In genomic region chr3:144570047-144570815, GRCm38 (mm10) we compare ENCODE assay signal across 8 mouse cellular contexts. TPM values are rescaled to one million over a fixed set of nuclear protein-coding genes. Genes with fewer than 3 reads are reported as not detected.
A peak's percentile ranks its signal among the peaks of the same experiment; 100 is the strongest.
DNase-seq lines count a peak whose midpoint lies in the region; ATAC-seq lines count a peak whose summit lies in the region.

Gene Hs2st1 (minus strand): TSS chr3:144570181.
Gene Selenof (plus strand): TSS chr3:144570304.

- H3K27ac ChIP-seq in lung, embryonic 16.5 days (ENCODE audit: low read length): peak within 1 kb of the TSS; percentile 90

- H3K36me3 ChIP-seq in lung, embryonic 16.5 days (ENCODE audit: control insufficient read depth, insufficient read depth, low read length): no peaks in the 10 kb centered on the region

- peak within 1 kb of the TSS; percentile 89 for H3K4me3 ChIP-seq in lung, embryonic 16.5 days (ENCODE audit: low read length)

- DNase-seq in MEL-GATA-1-ER (ENCODE audit: extremely low read depth, low read depth): peak; percentile 100
- DNase-seq in cerebellum, adult 8-10 months: peak; percentile 96
- DNase-seq in forelimb bud, embryonic 11.5 days (ENCODE audit: low read depth, low spot score): peak; percentile 99
- DNase-seq in layer of hippocampus, adult 9-10 months (ENCODE audit: low spot score): peak; percentile 99
- peak; percentile 88 for DNase-seq in ovary, postnatal 10 days (ENCODE audit: low spot score)
- DNase-seq in thymus, postnatal 10 days (ENCODE audit: low spot score in 2 of 2): peak; percentile 94 to 98

- H3K4me1 ChIP-seq in lung, embryonic 16.5 days (replicated peaks; ENCODE audit: control insufficient read depth, insufficient read depth, low read length): peaks cover 39% of the 10 kb centered on the region

- peak within 1 kb of the TSS; percentile 97 for H3K4me2 ChIP-seq in lung, embryonic 16.5 days (ENCODE audit: low read depth, low read length)

- no peaks in the 10 kb centered on the region for H3K27me3 ChIP-seq in lung, embryonic 16.5 days (ENCODE audit: control insufficient read depth, insufficient read depth, low read depth, low read length)

- H3K9ac ChIP-seq in lung, embryonic 16.5 days (ENCODE audit: low read length): peak within 1 kb of the TSS; percentile 96

- ATAC-seq in hematopoietic stem cell, adult 5-6 weeks (replicated peaks in 1 of 2; ENCODE audit: insufficient read depth in 1 of 2, low FRiP score in 2 of 2, low TSS enrichment in 1 of 2, low read depth in 1 of 2, poor library complexity in 2 of 2, severe bottlenecking in 2 of 2): peak; percentile 97 to 98
- ATAC-seq in lung, embryonic 16.5 days (ENCODE audit: low read depth): peak; percentile 98

- under 1% methylated on average over 63 of the region's 69 CpGs for WGBS in lung, embryonic 16.5 days

- H3K9me3 ChIP-seq in lung, embryonic 16.5 days (ENCODE audit: control insufficient read depth, low read length): no peaks in the 10 kb centered on the region

RNA-seq across cellular contexts. Expression of gene Hs2st1, which starts in this region (rescaled TPM):
- 15.8 and 16.8 TPM in 2 replicates for total RNA-seq in hematopoietic stem cell, adult 5-6 weeks (2017)
- 10.9 and 14.5 TPM in 2 replicates for polyA plus RNA-seq in lung, embryonic 16.5 days (2015; fragmentation: Nextera tagmentation; extraction: Ambion mirVana)

RNA-seq across cellular contexts. Expression of gene Selenof, which starts in this region (rescaled TPM):
- total RNA-seq in hematopoietic stem cell, adult 5-6 weeks (2017): 485 and 587 TPM in 2 replicates
- polyA plus RNA-seq in lung, embryonic 16.5 days (2015; fragmentation: Nextera tagmentation; extraction: Ambion mirVana): 756 and 782 TPM in 2 replicates

Comparison
In these comparisons a context has a peak if more than half of its experiments do, and no peak if none do; other contexts are left out.
1. Peak in every context shown above with its lines: DNase-seq, ATAC-seq, H3K4me3 ChIP-seq and H3K27ac ChIP-seq.